Mouse (Mus musculus) heart, embryonic 15.5 days (tissue): ENCODE data around the gene Prdm2. TPM values are rescaled to one million over a fixed set of nuclear protein-coding genes. Genes with fewer than 3 reads are reported as not detected.

Experiments
- microRNA-seq: library from miRNA; unstranded; fragments of <30 nt; microRNA quantifications from one replicate; pipeline ENCODE4, GENCODE M21; 2016
- polyA plus RNA-seq: library from polyadenylated mRNA; unstranded; fragments of >200 nt; fragmentation: Nextera tagmentation; extraction: Ambion mirVana; gene quantifications from 2 replicates; pipeline ENCODE4 v1.2.1, GENCODE M21; 2015

Prdm2 gene
- polyA plus RNA-seq, 1 experiment from 2014 or later = 6.6 TPM

Small RNA genes lying within 50 kb of the gene (microRNA-seq; reads per million reads assigned to microRNA genes)
- 4.8 reads per million, percentile 17 among the genes with 10 or more reads in this experiment for gene Mir7021

Other genes starting within 250 kb of the Prdm2 start
- gene Pdpn, start 86.6 kb upstream of the Prdm2 start, polyA plus RNA-seq = 22.9 and 26.6 TPM in 2 replicates
- gene Lrrc38, start 136.8 kb upstream of the Prdm2 start, polyA plus RNA-seq = 0.11 and 0.25 TPM in 2 replicates
- not detected in 2 replicates for gene Pramel1, start 181.4 kb upstream of the Prdm2 start, polyA plus RNA-seq
- 11.0 and 13.1 TPM in 2 replicates for gene Pramef8, start 199.4 kb upstream of the Prdm2 start, polyA plus RNA-seq
- not detected in 2 replicates for gene Oog4, start 237.3 kb upstream of the Prdm2 start, polyA plus RNA-seq